Mouse (Mus musculus) kidney, embryonic 16.5 days (tissue): ENCODE measurements around the gene Cd209e. TPM values are rescaled to one million over a fixed set of nuclear protein-coding genes. Genes with fewer than 3 reads are reported as not detected.
"Not testable (repeated sequence)": the region's sequence is repeated elsewhere in the genome, so short reads cannot be mapped to it uniquely, and the experiment has no call there.

Source experiments
- ATAC-seq: fragments of 200-750 bp; cut with Nextera tagmentation; 2 replicates; pipeline ENCODE4 v1.8.0; 2017; ENCODE audit warnings: moderate TSS enrichment; ENCODE audit not compliant: low FRiP score, low TSS enrichment
- H3K27ac ChIP-seq: fragments of 300-500 bp; sonication (generic); 2 replicates; pipeline ENCODE4 v1.5.1; 2014; ENCODE audit warnings: low read length
- H3K27me3 ChIP-seq: fragments of 300-500 bp; sonication (generic); 2 replicates; pipeline ENCODE4 v1.6.1; 2014; ENCODE audit warnings: low read length, control low read depth, mixed read lengths; ENCODE audit not compliant: insufficient read depth
- H3K36me3 ChIP-seq: fragments of 300-500 bp; sonication (generic); 2 replicates; pipeline ENCODE4 v1.6.1; 2014; ENCODE audit warnings: low read length, control low read depth, mixed read lengths; ENCODE audit not compliant: insufficient read depth
- H3K4me1 ChIP-seq: fragments of 300-500 bp; sonication (generic); 2 replicates; pipeline ENCODE4 v1.6.1; 2014; ENCODE audit warnings: low read length, control low read depth, mixed read lengths; ENCODE audit not compliant: insufficient read depth
- H3K4me2 ChIP-seq: fragments of 300-500 bp; sonication (generic); replicated peaks from 2 replicates; pipeline ENCODE4 v1.6.1; 2014; ENCODE audit warnings: low read depth, low read length
- H3K4me3 ChIP-seq: fragments of 300-500 bp; sonication (generic); 2 replicates; pipeline ENCODE4 v1.5.1; 2014; ENCODE audit warnings: mild to moderate bottlenecking, low read length
- H3K9ac ChIP-seq: fragments of 300-500 bp; sonication (generic); replicated peaks from 2 replicates; pipeline ENCODE4 v1.6.1; 2014; ENCODE audit warnings: low read length
- H3K9me3 ChIP-seq: fragments of 300-500 bp; sonication (generic); 2 replicates; pipeline ENCODE4 v1.6.1; 2016; ENCODE audit warnings: low read length, control low read depth
- WGBS: fragments of 180-500 bp; shearing (Covaris S2); extraction: QIAGEN DNeasy Blood & Tissue Kit; methylation state at CpG from one replicate; pipeline ENCODE4 v1.1.7; 2014; 5-methylcytosine and 5-hydroxymethylcytosine counted together
- polyA plus RNA-seq: library from polyadenylated mRNA; unstranded; fragments of >200 nt; fragmentation: Nextera tagmentation; extraction: Ambion mirVana; gene quantifications from 2 replicates; pipeline ENCODE4 v1.2.1, GENCODE M21; 2015

The Cd209e gene
- polyA plus RNA-seq = not detected in 2 replicates

DNA sequence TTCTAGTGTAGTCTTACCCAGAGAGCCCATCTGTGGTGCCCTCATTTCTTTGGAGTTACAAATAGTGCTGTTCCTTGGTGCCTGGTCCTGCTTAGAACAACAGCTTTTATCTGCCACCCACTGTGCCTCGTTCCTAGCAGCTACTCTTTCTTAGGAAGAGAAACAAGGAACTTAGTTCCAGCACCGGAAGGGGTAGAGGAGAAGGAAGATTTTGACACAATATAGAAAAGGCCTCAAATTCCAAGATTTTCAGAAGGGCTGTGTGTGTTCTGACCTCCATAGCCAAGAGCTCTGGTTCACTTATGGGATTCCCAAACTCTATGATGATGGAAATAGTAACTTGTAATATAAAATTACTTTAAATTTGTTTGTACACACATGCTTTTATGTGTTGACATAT, at the start of gene Cd209e:
Gene Cd209e (minus strand): TSS at position 101 of the 400 bp plus-strand sequence.
- Histone ChIP-seq H3K9me3 (no peaks in the 10 kb centered on the region), H3K9ac (no peak within 1 kb of the TSS), H3K27me3 (no peaks in the 10 kb centered on the region), H3K27ac (no peak within 1 kb of the TSS), H3K4me1 (no peaks in the 10 kb centered on the region), H3K36me3 (no peaks in the 10 kb centered on the region), H3K4me3 (no peak within 1 kb of the TSS), H3K4me2 (no peak within 1 kb of the TSS)
- ATAC-seq = no peak
- 73% methylated on average over 2 of the region's 2 CpGs for WGBS

DNA sequence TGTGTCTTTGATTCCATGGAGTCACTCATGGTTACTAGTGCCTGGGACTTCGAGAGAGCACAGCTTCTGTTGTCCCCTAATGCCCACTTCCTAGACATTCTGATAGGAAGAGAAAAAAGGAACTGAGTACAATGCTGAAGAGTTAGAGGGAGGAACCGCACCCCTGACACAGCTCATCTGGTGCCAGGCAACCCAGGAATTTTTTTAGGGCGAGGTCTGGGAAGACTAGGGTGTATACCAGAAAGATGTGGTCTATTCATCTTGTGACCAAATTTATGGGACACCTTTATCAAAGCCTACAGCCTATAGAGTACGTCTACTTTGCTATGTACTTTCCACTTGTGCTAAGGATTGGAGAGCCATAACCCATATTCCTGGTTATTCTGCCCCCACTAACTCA, 24.3 kb upstream of the Cd209e start, which contains the start of gene Cd209d:
Gene Cd209d (minus strand): TSS at position 101 of the 400 bp plus-strand sequence.
- Histone ChIP-seq H3K36me3 (no peaks in the 10 kb centered on the region), H3K4me2 (no peak within 1 kb of the TSS), H3K27me3 (no peaks in the 10 kb centered on the region), H3K9me3 (0 out of 2 replicates have a peak, but pooled peaks cover 3% of the 10 kb centered on the region), H3K9ac (no peak within 1 kb of the TSS), H3K4me1 (no peaks in the 10 kb centered on the region), H3K27ac (no peak within 1 kb of the TSS), H3K4me3 (no peak within 1 kb of the TSS)
- ATAC-seq = no peak
- 74% methylated on average over 4 of the region's 4 CpGs for WGBS

- no peak overlapping the region for H3K27ac ChIP-seq
- H3K9ac ChIP-seq = no peak overlapping the region
- H3K4me3 ChIP-seq = no peak overlapping the region
- H3K27me3 ChIP-seq = no peaks in the 10 kb centered on the region
- no peak for ATAC-seq
- 0 out of 2 replicates have a peak, but pooled peaks cover 3% of the 10 kb centered on the region for H3K9me3 ChIP-seq
- no peaks in the 10 kb centered on the region for H3K36me3 ChIP-seq
- no peaks in the 10 kb centered on the region for H3K4me1 ChIP-seq
- no peak overlapping the region for H3K4me2 ChIP-seq
- WGBS = 84% methylated on average over 2 of the region's 2 CpGs
Observed at GRCm38 (mm10) chr8:3876121-3876520, 22.0 kb upstream of the Cd209e start.

DNA sequence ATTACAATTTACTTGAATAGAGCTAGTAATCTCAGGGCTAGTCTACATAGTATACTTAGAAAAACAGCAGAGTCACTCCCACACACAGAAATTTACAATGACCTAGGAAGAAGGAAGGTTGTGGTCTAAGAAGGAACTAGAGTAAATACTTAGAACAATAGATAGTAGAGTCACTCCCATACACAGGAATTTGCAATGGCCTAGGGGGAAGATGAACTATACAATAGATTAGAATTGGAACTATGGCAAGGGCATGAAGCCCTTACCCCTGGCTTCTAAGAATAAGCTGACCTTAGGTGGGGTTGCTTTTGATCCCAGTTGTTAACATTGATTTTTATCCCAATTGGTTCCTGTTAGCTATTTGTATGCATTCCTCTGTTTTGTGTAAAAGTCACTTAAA, 8.6 kb upstream of the Cd209e start:
- H3K9me3 ChIP-seq, H3K4me3 ChIP-seq, ATAC-seq: not testable (repeated sequence)

GRCm38 (mm10) chr8:3803091-3803490, 51.0 kb downstream of the Cd209e start:
- Histone ChIP-seq H3K4me1 (no peaks in the 10 kb centered on the region), H3K27ac (no peak overlapping the region), H3K27me3 (no peaks in the 10 kb centered on the region), H3K4me2 (no peak overlapping the region), H3K4me3 (no peak overlapping the region), H3K9ac (no peak overlapping the region), H3K36me3 (no peaks in the 10 kb centered on the region), H3K9me3 (peaks cover 15% of the 10 kb centered on the region)
- ATAC-seq = no peak
- WGBS = 85% methylated on average over 14 of the region's 14 CpGs

More for the DNA sequence above, 8.6 kb upstream of the Cd209e start:
- not testable (repeated sequence) for H3K9ac ChIP-seq, H3K36me3 ChIP-seq, H3K27ac ChIP-seq, H3K27me3 ChIP-seq, H3K4me2 ChIP-seq, H3K4me1 ChIP-seq

Other genes starting within 250 kb of the Cd209e start
- gene Xab2, start 233.0 kb downstream of the Cd209e start, polyA plus RNA-seq = 75.2 and 76.9 TPM in 2 replicates
- 85.9 and 90.4 TPM in 2 replicates for gene Pet100, start 232.8 kb downstream of the Cd209e start, polyA plus RNA-seq
- gene Pcp2, start 228.8 kb downstream of the Cd209e start, polyA plus RNA-seq = 0.48 and 0.51 TPM in 2 replicates
- gene Stxbp2, start 223.4 kb downstream of the Cd209e start, polyA plus RNA-seq = 102 and 105 TPM in 2 replicates
- 0.31 and 0.55 TPM in 2 replicates for gene Retn, start 198.5 kb downstream of the Cd209e start, polyA plus RNA-seq
- 0.20 and 0.50 TPM in 2 replicates for gene Mcemp1, start 188.6 kb downstream of the Cd209e start, polyA plus RNA-seq
- gene Fcor, start 181.9 kb downstream of the Cd209e start, polyA plus RNA-seq = 13.2 and 14.8 TPM in 2 replicates
- gene Trappc5, start 178.0 kb downstream of the Cd209e start, polyA plus RNA-seq = 42.1 and 44.7 TPM in 2 replicates
- 0.22 TPM in 1 of 2 replicates, not detected in the other for gene Fcer2a, start 160.1 kb downstream of the Cd209e start, polyA plus RNA-seq
- 0.41 and 0.45 TPM in 2 replicates for gene Clec4g, start 133.7 kb downstream of the Cd209e start, polyA plus RNA-seq
- gene Cd209a, start 105.3 kb downstream of the Cd209e start, polyA plus RNA-seq = not detected in 2 replicates
- not detected in 2 replicates for gene Cd209d, start 24.2 kb upstream of the Cd209e start, polyA plus RNA-seq
- not detected in 2 replicates for gene Cd209b, start 72.5 kb upstream of the Cd209e start, polyA plus RNA-seq
- gene Cd209c, start 100.4 kb upstream of the Cd209e start, polyA plus RNA-seq = 0.40 and 0.59 TPM in 2 replicates